Mouse (Mus musculus) heart, postnatal 0 days (tissue): Measurements from ENCODE around the gene Cyp51. TPM values are rescaled to one million over a fixed set of nuclear protein-coding genes. Genes with fewer than 3 reads are reported as not detected.

Experiments
- ATAC-seq: fragments of 200-750 bp; cut with Nextera tagmentation; 2 replicates; pipeline ENCODE4 v1.8.0; 2017; ENCODE audit warnings: low read depth, moderate number of reproducible peaks, moderate library complexity; ENCODE audit not compliant: insufficient read depth
- DNase-seq: peaks from one replicate; pipeline ENCODE4 v3.0.0-alpha.2; 2016; ENCODE audit warnings: low spot score
- H3K27ac ChIP-seq: fragments of 300-500 bp; sonication (generic); 2 replicates; pipeline ENCODE4 v1.5.1; 2014; ENCODE audit warnings: low read depth, mild to moderate bottlenecking
- H3K27me3 ChIP-seq: fragments of 300-500 bp; sonication (generic); 2 replicates; pipeline ENCODE4 v1.6.1; 2014; ENCODE audit warnings: low read length, mixed read lengths; ENCODE audit not compliant: control insufficient read depth, insufficient read depth
- H3K36me3 ChIP-seq: fragments of 300-500 bp; sonication (generic); replicated peaks from 2 replicates; pipeline ENCODE4 v1.6.1; 2014; ENCODE audit warnings: low read length, mixed read lengths; ENCODE audit not compliant: control insufficient read depth, insufficient read depth
- H3K4me1 ChIP-seq: fragments of 300-500 bp; sonication (generic); 2 replicates; pipeline ENCODE4 v1.6.1; 2014; ENCODE audit warnings: antibody characterized with exemption; ENCODE audit not compliant: control insufficient read depth, insufficient read depth
- H3K4me2 ChIP-seq: fragments of 300-500 bp; sonication (generic); 2 replicates; pipeline ENCODE4 v1.6.1; 2014; ENCODE audit warnings: low read depth, mild to moderate bottlenecking, low read length, moderate library complexity
- H3K4me3 ChIP-seq: fragments of 300-500 bp; sonication (generic); 2 replicates; pipeline ENCODE4 v1.5.1; 2014; ENCODE audit warnings: low read depth, low read length
- H3K9ac ChIP-seq: fragments of 300-500 bp; sonication (generic); replicated peaks from 2 replicates; pipeline ENCODE4 v1.6.1; 2014; ENCODE audit warnings: low read depth, low read length, mixed read lengths
- H3K9me3 ChIP-seq: fragments of 300-500 bp; sonication (generic); replicated peaks from 2 replicates; pipeline ENCODE4 v1.6.1; 2016; ENCODE audit warnings: low read length; ENCODE audit not compliant: control insufficient read depth
- CTCF ChIP-seq: IDR thresholded peaks from 2 replicates; pipeline ENCODE4 v1.5.1; 2016; ENCODE audit warnings: antibody characterized with exemption, control low read depth, low read depth
- EP300 ChIP-seq: IDR thresholded peaks from 2 replicates; pipeline ENCODE4 v1.6.1; 2016; ENCODE audit warnings: antibody characterized with exemption, low read depth
- WGBS: fragments of 180-500 bp; shearing (Covaris S2); extraction: QIAGEN DNeasy Blood & Tissue Kit; methylation state at CpG from one replicate; pipeline ENCODE4 v1.1.7; 2014; 5-methylcytosine and 5-hydroxymethylcytosine counted together
- polyA plus RNA-seq: library from polyadenylated mRNA; unstranded; fragments of >200 nt; fragmentation: Nextera tagmentation; extraction: Ambion mirVana; gene quantifications from 2 replicates; pipeline ENCODE4 v1.2.1, GENCODE M21; 2015
- total RNA-seq: library from RNA; depleted of rRNA; stranded (reverse); fragments of >200 nt; gene quantifications from 2 replicates; pipeline ENCODE4 v1.2.3, GENCODE M21; 2014; ENCODE audit warnings: low replicate concordance

Gene Cyp51
- total and polyA plus RNA-seq, 2 experiments from 2014 or later = 18.5 to 24.3 TPM

- Histone ChIP-seq H3K27me3 (no peaks in the 10 kb centered on the region), H3K36me3 (peaks cover 70% of the 10 kb centered on the region), H3K9ac (no peak overlapping the region), H3K27ac (no peak overlapping the region), H3K4me3 (no peak overlapping the region), H3K9me3 (no peaks in the 10 kb centered on the region), H3K4me2 (no peak overlapping the region), H3K4me1 (no peaks in the 10 kb centered on the region)
- DNase-seq = no peak
- TF ChIP-seq EP300 = no peak
- TF ChIP-seq CTCF = no peak
- WGBS = 73% methylated on average over 2 of the region's 2 CpGs
- ATAC-seq = no peak
Measured at GRCm38 (mm10) chr5:4081513-4081912, 23.0 kb downstream of the Cyp51 start.

GRCm38 (mm10) chr5:4080861-4081260 is 23.7 kb downstream of the Cyp51 start:
- TF ChIP-seq EP300 (no peak), CTCF (no peak)
- no peak overlapping the region for H3K4me3 ChIP-seq
- no peaks in the 10 kb centered on the region for H3K27me3 ChIP-seq
- H3K9ac ChIP-seq = no peak overlapping the region
- H3K36me3 ChIP-seq = peaks cover 64% of the 10 kb centered on the region
- WGBS = 73% methylated on average over 2 of the region's 2 CpGs
- DNase-seq (no peak), ATAC-seq (no peak)
- no peak overlapping the region for H3K27ac ChIP-seq
- H3K4me1 ChIP-seq = no peaks in the 10 kb centered on the region
- H3K9me3 ChIP-seq = no peaks in the 10 kb centered on the region
- H3K4me2 ChIP-seq = no peak overlapping the region

- DNase-seq (no peak), ATAC-seq (no peak)
- Histone ChIP-seq H3K9me3 (no peaks in the 10 kb centered on the region), H3K4me1 (no peaks in the 10 kb centered on the region), H3K4me2 (no peak overlapping the region), H3K36me3 (peaks cover 54% of the 10 kb centered on the region), H3K4me3 (no peak overlapping the region), H3K27ac (no peak overlapping the region), H3K27me3 (no peaks in the 10 kb centered on the region), H3K9ac (no peak overlapping the region)
- 88% methylated on average over 3 of the region's 3 CpGs for WGBS
- no peak for TF ChIP-seq CTCF
- TF ChIP-seq EP300 = no peak
Measured at GRCm38 (mm10) chr5:4079086-4079485, 25.5 kb downstream of the Cyp51 start.

GRCm38 (mm10) chr5:4067203-4067602 is 37.3 kb downstream of the Cyp51 start:
- WGBS = 27% methylated on average over 3 of the region's 3 CpGs
- peak overlapping the region; percentile 90 for H3K27ac ChIP-seq
- peak; percentile 88 for ATAC-seq

DNA sequence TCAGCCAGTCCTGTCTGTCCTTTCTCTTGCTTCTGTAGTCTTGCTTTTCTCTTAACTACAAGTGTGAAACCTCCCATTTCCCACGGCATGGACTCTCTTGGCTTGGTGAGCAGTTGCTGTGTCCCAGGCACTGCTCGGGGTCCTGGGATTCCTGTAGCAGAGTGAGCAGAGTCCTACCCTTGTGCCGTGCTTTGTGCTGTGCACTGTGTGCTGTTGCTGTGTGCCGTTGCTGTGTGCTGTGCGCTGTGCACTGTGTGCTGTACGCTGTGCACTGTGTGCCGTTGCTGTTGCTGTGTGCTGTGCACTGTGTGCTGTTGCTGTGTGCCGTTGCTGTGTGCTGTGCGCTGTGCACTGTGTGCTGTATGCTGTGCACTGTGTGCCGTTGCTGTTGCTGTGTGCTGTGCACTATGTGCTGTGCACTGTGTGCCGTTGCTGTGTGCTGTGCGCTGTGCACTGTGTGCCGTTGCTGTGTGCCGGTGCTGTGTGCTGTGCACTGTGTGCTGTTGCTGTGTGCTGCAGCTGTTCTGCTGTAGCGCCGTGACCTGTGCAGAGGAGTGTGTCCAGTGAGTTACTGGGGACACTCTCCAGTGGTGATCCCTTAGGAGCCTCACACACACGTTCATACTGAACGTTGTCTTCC is 38.0 kb downstream of the Cyp51 start:
- no peak for DNase-seq
- 82% methylated on average over 18 of the region's 18 CpGs for WGBS
- H3K27me3 ChIP-seq = no peaks in the 10 kb centered on the region
- no peak for TF ChIP-seq EP300
- TF ChIP-seq CTCF = no peak
- no peak overlapping the region for H3K9ac ChIP-seq
- H3K9me3 ChIP-seq = no peaks in the 10 kb centered on the region
- peaks cover 70% of the 10 kb centered on the region for H3K36me3 ChIP-seq
- no peaks in the 10 kb centered on the region; the same call in 1 of the 2 replicates for H3K4me1 ChIP-seq
- no peak overlapping the region for H3K4me3 ChIP-seq
- no peak overlapping the region for H3K4me2 ChIP-seq
- peak; percentile 51 for ATAC-seq
- peak overlapping the region; percentile 90 for H3K27ac ChIP-seq

More at GRCm38 (mm10) chr5:4067203-4067602, 37.3 kb downstream of the Cyp51 start:
- no peak overlapping the region for H3K4me3 ChIP-seq
- no peaks in the 10 kb centered on the region for H3K9me3 ChIP-seq
- no peak overlapping the region for H3K9ac ChIP-seq
- TF ChIP-seq CTCF = no peak
- no peak for TF ChIP-seq EP300
- H3K4me1 ChIP-seq = no peaks in the 10 kb centered on the region; the same call in 1 of the 2 replicates
- peaks cover 70% of the 10 kb centered on the region for H3K36me3 ChIP-seq
- no peaks in the 10 kb centered on the region for H3K27me3 ChIP-seq
- no peak overlapping the region for H3K4me2 ChIP-seq
- DNase-seq = peak; percentile 71

DNA sequence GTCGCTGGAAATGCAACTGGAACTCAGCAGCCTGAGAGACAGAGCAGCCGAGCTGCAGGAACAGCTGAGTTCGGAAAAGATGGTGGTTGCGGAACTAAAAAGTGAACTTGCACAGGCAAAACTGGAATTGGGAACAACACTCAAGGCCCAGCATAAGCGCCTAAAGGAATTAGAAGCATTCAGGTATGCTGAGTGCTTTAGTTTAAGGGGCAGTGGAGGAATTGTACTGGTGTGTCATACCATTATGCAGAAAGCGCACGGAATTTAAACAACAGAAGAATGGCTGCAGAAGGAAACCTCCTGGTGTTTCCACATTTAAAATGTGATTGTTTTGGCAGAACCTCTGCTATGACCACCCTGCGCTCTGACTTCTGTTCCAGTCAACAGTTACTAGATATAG is 44.2 kb downstream of the Cyp51 start:
- Histone ChIP-seq H3K4me1 (no peaks in the 10 kb centered on the region), H3K27ac (no peak overlapping the region), H3K4me2 (no peak overlapping the region), H3K27me3 (no peaks in the 10 kb centered on the region), H3K4me3 (no peak overlapping the region), H3K9ac (no peak overlapping the region), H3K9me3 (no peaks in the 10 kb centered on the region), H3K36me3 (peaks cover 83% of the 10 kb centered on the region)
- DNase-seq (no peak), ATAC-seq (no peak)
- TF ChIP-seq EP300 = no peak
- TF ChIP-seq CTCF = no peak
- WGBS = 90% methylated on average over 8 of the region's 8 CpGs
